Mouse (Mus musculus) forebrain, embryonic 12.5 days (tissue): ENCODE measurements around the gene Bdnf. TPM values are rescaled to one million over a fixed set of nuclear protein-coding genes. Genes with fewer than 3 reads are reported as not detected.

Experiments
- ATAC-seq: fragments of 200-750 bp; cut with Nextera tagmentation; 2 replicates; pipeline ENCODE4 v1.8.0; 2017; ENCODE audit warnings: moderate TSS enrichment; ENCODE audit not compliant: low FRiP score
- H3K27ac ChIP-seq: fragments of 300-500 bp; sonication (generic); 2 replicates; pipeline ENCODE4 v1.5.1; 2016; ENCODE audit warnings: mild to moderate bottlenecking
- H3K27me3 ChIP-seq: fragments of 300-500 bp; sonication (generic); 2 replicates; pipeline ENCODE4 v1.6.1; 2016; ENCODE audit warnings: mild to moderate bottlenecking
- H3K36me3 ChIP-seq: fragments of 300-500 bp; sonication (generic); replicated peaks from 2 replicates; pipeline ENCODE4 v1.6.1; 2016; ENCODE audit warnings: mild to moderate bottlenecking
- H3K4me1 ChIP-seq: fragments of 300-500 bp; sonication (generic); 2 replicates; pipeline ENCODE4 v1.6.1; 2016
- H3K4me2 ChIP-seq: fragments of 300-500 bp; sonication (generic); 2 replicates; pipeline ENCODE4 v1.6.1; 2016; ENCODE audit warnings: mild to moderate bottlenecking, moderate library complexity
- H3K4me3 ChIP-seq: fragments of 300-500 bp; sonication (generic); replicated peaks from 2 replicates; pipeline ENCODE4 v1.5.1; 2016; ENCODE audit warnings: mild to moderate bottlenecking
- H3K9ac ChIP-seq: fragments of 300-500 bp; sonication (generic); 2 replicates; pipeline ENCODE4 v1.6.1; 2016; ENCODE audit warnings: mild to moderate bottlenecking
- H3K9me3 ChIP-seq: fragments of 300-500 bp; sonication (generic); 2 replicates; pipeline ENCODE4 v1.6.1; 2016
- WGBS: fragments of 180-500 bp; shearing (Covaris S2); methylation state at CpG from one replicate; pipeline ENCODE4 v1.1.7; 2016; 5-methylcytosine and 5-hydroxymethylcytosine counted together
- polyA plus RNA-seq: library from polyadenylated mRNA; unstranded; fragments of >200 nt; fragmentation: Nextera tagmentation; extraction: Ambion mirVana; gene quantifications from 2 replicates; pipeline ENCODE4 v1.2.1, GENCODE M21; 2016

The Bdnf gene
- polyA plus RNA-seq, 1 experiment from 2014 or later = 1.1 TPM

- H3K9ac ChIP-seq = no peak overlapping the region
- H3K27me3 ChIP-seq = no peaks in the 10 kb centered on the region
- H3K36me3 ChIP-seq = no peaks in the 10 kb centered on the region
- no peak overlapping the region for H3K4me2 ChIP-seq
- H3K27ac ChIP-seq = no peak overlapping the region
- no peaks in the 10 kb centered on the region for H3K9me3 ChIP-seq
- ATAC-seq = no peak
- 85% methylated on average over 3 of the region's 3 CpGs for WGBS
- no peaks in the 10 kb centered on the region for H3K4me1 ChIP-seq
- no peak overlapping the region for H3K4me3 ChIP-seq
Observed at GRCm38 (mm10) chr2:109725261-109725660, 50.8 kb downstream of the Bdnf start.

- Histone ChIP-seq H3K9ac (no peak overlapping the region), H3K27me3 (no peaks in the 10 kb centered on the region), H3K27ac (no peak overlapping the region), H3K9me3 (no peaks in the 10 kb centered on the region), H3K36me3 (no peaks in the 10 kb centered on the region), H3K4me2 (no peak overlapping the region), H3K4me3 (no peak overlapping the region), H3K4me1 (no peaks in the 10 kb centered on the region)
- WGBS = 71% methylated on average over 6 of the region's 6 CpGs
- ATAC-seq = no peak
Observed at GRCm38 (mm10) chr2:109725831-109726230, 51.3 kb downstream of the Bdnf start.

GRCm38 (mm10) chr2:109729221-109729620 lies 54.7 kb downstream of the Bdnf start:
- H3K4me3 ChIP-seq = no peak overlapping the region
- 92% methylated on average over 1 of the region's 1 CpGs for WGBS
- no peaks in the 10 kb centered on the region for H3K9me3 ChIP-seq
- H3K36me3 ChIP-seq = no peaks in the 10 kb centered on the region
- no peak overlapping the region for H3K4me2 ChIP-seq
- H3K9ac ChIP-seq = no peak overlapping the region
- no peak for ATAC-seq
- no peaks in the 10 kb centered on the region for H3K4me1 ChIP-seq
- no peaks in the 10 kb centered on the region for H3K27me3 ChIP-seq
- no peak overlapping the region for H3K27ac ChIP-seq

GRCm38 (mm10) chr2:109733201-109734039 lies 58.9 kb downstream of the Bdnf start:
- H3K27ac ChIP-seq = no peak overlapping the region
- no peak overlapping the region for H3K4me2 ChIP-seq
- WGBS = 52% methylated on average over 9 of the region's 9 CpGs
- no peak for ATAC-seq
- H3K36me3 ChIP-seq = no peaks in the 10 kb centered on the region
- no peak overlapping the region for H3K4me3 ChIP-seq
- no peak overlapping the region for H3K9ac ChIP-seq
- no peaks in the 10 kb centered on the region for H3K27me3 ChIP-seq
- no peaks in the 10 kb centered on the region for H3K4me1 ChIP-seq
- H3K9me3 ChIP-seq = no peaks in the 10 kb centered on the region

- whole genome bisulfite sequencing = 88% methylated on average over 3 of the region's 3 CpGs
Observed at GRCm38 (mm10) chr2:109734228-109734627, 59.7 kb downstream of the Bdnf start.

GRCm38 (mm10) chr2:109734666-109735065 lies 60.2 kb downstream of the Bdnf start:
- no peak overlapping the region for H3K4me3 ChIP-seq
- no peaks in the 10 kb centered on the region for H3K4me1 ChIP-seq
- no peaks in the 10 kb centered on the region for H3K9me3 ChIP-seq
- ATAC-seq = no peak
- no peaks in the 10 kb centered on the region for H3K27me3 ChIP-seq
- no peak overlapping the region for H3K27ac ChIP-seq
- no peak overlapping the region for H3K9ac ChIP-seq
- WGBS = 90% methylated on average over 6 of the region's 6 CpGs
- no peak overlapping the region for H3K4me2 ChIP-seq
- H3K36me3 ChIP-seq = no peaks in the 10 kb centered on the region

More at GRCm38 (mm10) chr2:109734228-109734627, 59.7 kb downstream of the Bdnf start:
- no peaks in the 10 kb centered on the region for H3K4me1 ChIP-seq
- no peaks in the 10 kb centered on the region for H3K27me3 ChIP-seq
- no peak overlapping the region for H3K4me2 ChIP-seq
- H3K36me3 ChIP-seq = no peaks in the 10 kb centered on the region
- no peak overlapping the region for H3K4me3 ChIP-seq
- H3K27ac ChIP-seq = no peak overlapping the region
- ATAC-seq = no peak
- no peak overlapping the region for H3K9ac ChIP-seq
- H3K9me3 ChIP-seq = no peaks in the 10 kb centered on the region

GRCm38 (mm10) chr2:109735347-109735746 lies 60.8 kb downstream of the Bdnf start:
- WGBS = 68% methylated on average over 7 of the region's 7 CpGs
- H3K4me2 ChIP-seq = no peak overlapping the region
- H3K36me3 ChIP-seq = no peaks in the 10 kb centered on the region
- no peak overlapping the region for H3K9ac ChIP-seq
- no peaks in the 10 kb centered on the region for H3K4me1 ChIP-seq
- no peaks in the 10 kb centered on the region for H3K9me3 ChIP-seq
- no peaks in the 10 kb centered on the region for H3K27me3 ChIP-seq
- no peak overlapping the region for H3K4me3 ChIP-seq
- ATAC-seq = no peak
- no peak overlapping the region for H3K27ac ChIP-seq

- H3K36me3 ChIP-seq = no peaks in the 10 kb centered on the region
- no peak overlapping the region for H3K4me2 ChIP-seq
- 79% methylated on average over 2 of the region's 2 CpGs for WGBS
- H3K27ac ChIP-seq = no peak overlapping the region
- H3K27me3 ChIP-seq = no peaks in the 10 kb centered on the region
- H3K9me3 ChIP-seq = no peaks in the 10 kb centered on the region
- no peaks in the 10 kb centered on the region for H3K4me1 ChIP-seq
- no peak for ATAC-seq
- no peak overlapping the region for H3K4me3 ChIP-seq
- no peak overlapping the region for H3K9ac ChIP-seq
Observed at GRCm38 (mm10) chr2:109736306-109736705, 61.8 kb downstream of the Bdnf start.

- Histone ChIP-seq H3K4me2 (no peak overlapping the region), H3K9ac (no peak overlapping the region), H3K27me3 (no peaks in the 10 kb centered on the region), H3K36me3 (no peaks in the 10 kb centered on the region), H3K9me3 (no peaks in the 10 kb centered on the region), H3K4me1 (peaks cover 2% of the 10 kb centered on the region; the same call in 1 of the 2 replicates), H3K4me3 (no peak overlapping the region), H3K27ac (no peak overlapping the region)
- 96% methylated on average over 2 of the region's 2 CpGs for WGBS
- no peak for ATAC-seq
Observed at GRCm38 (mm10) chr2:109738331-109738730, 63.8 kb downstream of the Bdnf start.

- Histone ChIP-seq H3K4me3 (no peak overlapping the region), H3K4me2 (no peak overlapping the region), H3K9ac (no peak overlapping the region), H3K36me3 (no peaks in the 10 kb centered on the region), H3K4me1 (peaks cover 8% of the 10 kb centered on the region; the same call in 1 of the 2 replicates), H3K27ac (no peak overlapping the region), H3K27me3 (no peaks in the 10 kb centered on the region), H3K9me3 (no peaks in the 10 kb centered on the region)
- WGBS = 56% methylated on average over 3 of the region's 3 CpGs
- peak; percentile 80 for ATAC-seq
Observed at GRCm38 (mm10) chr2:109743208-109743960, 68.9 kb downstream of the Bdnf start.

- no peaks in the 10 kb centered on the region for H3K36me3 ChIP-seq
Observed at GRCm38 (mm10) chr2:109746223-109746622, 71.7 kb downstream of the Bdnf start.

GRCm38 (mm10) chr2:109748412-109748811 lies 73.9 kb downstream of the Bdnf start:
- no peaks in the 10 kb centered on the region for H3K36me3 ChIP-seq
- H3K4me2 ChIP-seq = no peak overlapping the region
- no peaks in the 10 kb centered on the region for H3K27me3 ChIP-seq
- H3K9me3 ChIP-seq = no peaks in the 10 kb centered on the region
- H3K27ac ChIP-seq = no peak overlapping the region
- peaks cover 5% of the 10 kb centered on the region; the same call in 1 of the 2 replicates for H3K4me1 ChIP-seq
- H3K9ac ChIP-seq = no peak overlapping the region
- no peak for ATAC-seq
- H3K4me3 ChIP-seq = no peak overlapping the region

More at GRCm38 (mm10) chr2:109746223-109746622, 71.7 kb downstream of the Bdnf start:
- WGBS = 4% methylated on average over 1 of the region's 1 CpGs
- no peaks in the 10 kb centered on the region for H3K9me3 ChIP-seq
- peaks cover 8% of the 10 kb centered on the region; the same call in 1 of the 2 replicates for H3K4me1 ChIP-seq
- no peaks in the 10 kb centered on the region for H3K27me3 ChIP-seq
- H3K27ac ChIP-seq = no peak overlapping the region
- no peak overlapping the region for H3K4me2 ChIP-seq
- H3K9ac ChIP-seq = no peak overlapping the region
- ATAC-seq = no peak
- H3K4me3 ChIP-seq = no peak overlapping the region
